Mouse (Mus musculus) E14TG2a.4 (cell line): ENCODE measurements at regions not wholly inside any gene's neighbourhood (a gene's known extent, or its start where the extent isn't known, plus 50 kb on each side); places are given as distances from the start of the nearest gene placed in this dataset.
A peak's percentile ranks its signal among the peaks of the same experiment; 100 is the strongest.

Experiments used
- H3K27me3 ChIP-seq: 2 replicates; pipeline ENCODE4 v1.6.1; 2014; ENCODE audit warnings: low read length, control low read depth; ENCODE audit not compliant: insufficient read depth
- H3K36me3 ChIP-seq: 2 replicates; pipeline ENCODE4 v1.6.1; 2014; ENCODE audit warnings: low read length, control low read depth; ENCODE audit not compliant: insufficient read depth
- H3K4me1 ChIP-seq: replicated peaks from 2 replicates; pipeline ENCODE4 v1.6.1; 2014; ENCODE audit warnings: low read depth, low read length, control low read depth
- H3K4me3 ChIP-seq: replicated peaks from 2 replicates; pipeline ENCODE4 v1.5.1; 2014; ENCODE audit warnings: mild to moderate bottlenecking, low read length
- H3K9me3 ChIP-seq: 2 replicates; pipeline ENCODE4 v1.6.1; 2014; ENCODE audit warnings: low read length, control low read depth
- CTCF ChIP-seq: conservative IDR thresholded peaks from 2 replicates; pipeline ENCODE4 v1.5.1; 2014; ENCODE audit warnings: low read length
- NANOG ChIP-seq: IDR thresholded peaks from 2 replicates; pipeline ENCODE4 v1.6.1; 2014; ENCODE audit warnings: borderline replicate concordance, low read length, mixed read lengths
- POU5F1 ChIP-seq: IDR thresholded peaks from 2 replicates; pipeline ENCODE4 v1.6.1; 2014; ENCODE audit warnings: low read length, borderline replicate concordance

DNA sequence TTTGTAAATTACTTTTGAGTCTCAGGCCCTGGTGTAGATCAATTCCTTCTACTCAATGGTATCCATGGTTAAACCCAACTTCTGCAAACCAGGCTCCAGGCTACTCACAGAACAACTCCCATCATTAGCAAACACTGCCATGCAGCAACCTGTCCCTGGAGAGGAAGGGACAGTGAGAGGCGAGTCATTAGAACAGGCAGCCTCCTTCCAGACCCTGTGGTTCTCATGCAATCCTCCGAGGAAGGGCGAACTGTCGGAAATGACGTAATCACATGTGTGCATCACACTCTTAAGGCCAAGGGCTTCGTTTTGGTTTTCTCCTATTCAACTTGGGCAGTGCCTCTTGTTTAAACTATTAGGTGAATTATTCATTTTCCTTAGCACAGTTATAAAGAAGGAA lies 152.2 kb upstream of the Rfx3 start:
- H3K36me3 ChIP-seq, result no peaks in the 10 kb centered on the region
- H3K4me1 ChIP-seq, result 0 out of 2 replicates have a peak, but pooled peaks cover 2% of the 10 kb centered on the region
- no peak for TF ChIP-seq POU5F1
- no peak for TF ChIP-seq NANOG
- TF ChIP-seq CTCF, result no peak
- no peak overlapping the region for H3K4me3 ChIP-seq
- no peaks in the 10 kb centered on the region for H3K27me3 ChIP-seq
- H3K9me3 ChIP-seq, result no peaks in the 10 kb centered on the region

DNA sequence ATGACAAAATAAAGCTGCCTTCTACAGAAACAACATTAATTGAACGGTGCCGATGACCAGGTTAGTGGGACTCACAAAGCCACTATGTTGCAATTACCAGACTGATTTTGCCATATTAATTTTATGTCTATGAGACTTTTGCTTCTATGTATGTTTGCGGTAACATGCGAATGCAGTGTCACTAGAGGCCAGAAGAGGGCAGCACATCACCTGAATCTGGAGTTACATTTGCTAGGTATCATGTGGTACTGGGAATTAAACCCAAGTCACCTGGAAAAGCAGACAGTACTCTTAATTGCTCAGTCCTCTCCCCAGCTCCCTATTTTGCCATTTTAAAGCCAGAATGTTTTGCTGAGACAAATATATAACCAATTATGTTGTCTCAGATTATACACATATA lies 149.6 kb upstream of the Rfx3 start:
- H3K9me3 ChIP-seq, result no peaks in the 10 kb centered on the region
- no peaks in the 10 kb centered on the region for H3K27me3 ChIP-seq
- TF ChIP-seq CTCF (peak; percentile 62), NANOG (no peak)
- H3K4me3 ChIP-seq, result no peak overlapping the region
- H3K4me1 ChIP-seq, result 0 out of 2 replicates have a peak, but pooled peaks cover under 1% of the 10 kb centered on the region
- H3K36me3 ChIP-seq, result no peaks in the 10 kb centered on the region

DNA sequence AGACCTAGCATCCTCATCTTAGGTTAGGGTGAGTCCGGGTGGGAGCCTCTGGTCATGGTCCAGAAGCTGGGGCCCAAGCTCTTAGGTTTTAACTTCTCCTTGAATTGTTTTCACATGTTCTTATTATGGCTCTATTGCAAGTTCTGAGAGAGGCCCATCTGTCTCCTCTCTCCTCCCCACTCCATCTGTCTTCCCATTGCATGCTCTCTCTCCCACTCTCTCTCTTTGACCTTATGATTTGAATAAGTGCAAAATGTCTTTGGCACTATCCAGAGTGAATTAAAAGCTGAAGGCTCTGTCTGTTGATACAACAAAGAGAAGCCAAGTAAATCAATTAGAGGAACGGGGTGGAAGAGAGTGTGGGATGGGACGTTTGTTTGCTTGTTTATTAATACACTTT lies 146.2 kb upstream of the Rfx3 start:
- no peaks in the 10 kb centered on the region for H3K9me3 ChIP-seq
- no peak for TF ChIP-seq CTCF
- no peak for TF ChIP-seq POU5F1
- no peak for TF ChIP-seq NANOG
- no peaks in the 10 kb centered on the region for H3K4me1 ChIP-seq

GRCm38 (mm10) chr19:28137581-28137980 lies 126.6 kb upstream of the Rfx3 start:
- TF ChIP-seq CTCF (no peak), POU5F1 (no peak), NANOG (no peak)
- no peaks in the 10 kb centered on the region for H3K9me3 ChIP-seq
- no peaks in the 10 kb centered on the region for H3K36me3 ChIP-seq
- H3K4me1 ChIP-seq, result peaks cover 24% of the 10 kb centered on the region
- H3K4me3 ChIP-seq, result no peak overlapping the region
- no peaks in the 10 kb centered on the region for H3K27me3 ChIP-seq

More for the DNA sequence above, 146.2 kb upstream of the Rfx3 start:
- H3K4me3 ChIP-seq, result no peak overlapping the region
- no peaks in the 10 kb centered on the region for H3K27me3 ChIP-seq
- no peaks in the 10 kb centered on the region for H3K36me3 ChIP-seq

DNA sequence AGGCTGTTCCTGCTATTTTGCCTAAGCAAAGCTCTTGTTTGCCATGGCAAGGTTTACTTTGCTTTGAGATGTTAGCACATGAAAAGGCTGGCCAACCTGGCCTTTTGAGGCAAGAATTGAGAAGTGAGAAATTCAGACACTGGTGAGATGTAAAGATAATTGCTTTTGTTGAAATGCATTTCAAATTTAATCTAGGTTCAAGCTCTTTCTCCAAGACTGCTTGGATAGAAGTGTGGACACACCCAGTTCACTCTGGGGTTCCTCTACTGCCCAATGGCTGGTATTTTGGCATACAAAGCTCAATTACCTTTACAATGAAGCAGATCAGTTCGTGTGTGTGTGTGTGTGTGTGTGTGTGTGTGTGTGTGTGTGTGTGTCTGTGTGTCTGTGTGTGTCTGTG lies 123.8 kb upstream of the Rfx3 start:
- TF ChIP-seq NANOG (peak; percentile 4; the same call in 1 of the 2 replicates), CTCF (no peak)
- Histone ChIP-seq H3K36me3 (no peaks in the 10 kb centered on the region), H3K4me3 (no peak overlapping the region), H3K9me3 (no peaks in the 10 kb centered on the region), H3K27me3 (no peaks in the 10 kb centered on the region), H3K4me1 (peaks cover 44% of the 10 kb centered on the region)

GRCm38 (mm10) chr19:28111263-28112180 lies 100.6 kb upstream of the Rfx3 start:
- TF ChIP-seq NANOG (no peak), CTCF (no peak), POU5F1 (no peak)
- Histone ChIP-seq H3K36me3 (no peaks in the 10 kb centered on the region), H3K9me3 (no peaks in the 10 kb centered on the region)

GRCm38 (mm10) chr19:28095620-28096019 lies 84.7 kb upstream of the Rfx3 start:
- TF ChIP-seq NANOG (no peak), POU5F1 (no peak), CTCF (no peak)

More at GRCm38 (mm10) chr19:28111263-28112180, 100.6 kb upstream of the Rfx3 start:
- H3K4me1 ChIP-seq, result peaks cover 16% of the 10 kb centered on the region
- no peaks in the 10 kb centered on the region for H3K27me3 ChIP-seq
- H3K4me3 ChIP-seq, result no peak overlapping the region

DNA sequence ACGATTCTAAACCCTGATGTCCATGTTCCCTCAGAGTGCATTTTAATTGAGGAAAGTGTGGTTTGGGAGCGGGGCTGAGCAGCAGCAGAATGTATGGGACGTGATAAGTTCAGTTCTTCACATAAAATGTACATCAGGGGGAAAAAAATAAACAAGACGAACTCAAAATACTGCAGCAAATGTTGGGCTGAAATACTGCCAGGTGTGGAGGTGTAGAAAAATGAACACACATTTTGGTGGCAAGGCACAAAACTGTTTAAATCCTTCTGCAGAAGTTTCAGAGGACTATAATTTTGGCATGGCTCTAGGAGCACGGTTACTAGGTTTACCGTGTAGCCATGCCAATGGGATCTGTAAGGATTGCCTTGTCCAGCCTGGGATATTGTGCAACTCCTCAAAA lies 81.3 kb upstream of the Rfx3 start:
- TF ChIP-seq NANOG (no peak), CTCF (no peak), POU5F1 (no peak)

More at GRCm38 (mm10) chr19:28095620-28096019, 84.7 kb upstream of the Rfx3 start:
- Histone ChIP-seq H3K9me3 (no peaks in the 10 kb centered on the region), H3K27me3 (no peaks in the 10 kb centered on the region), H3K4me1 (peaks cover 3% of the 10 kb centered on the region; the same call in 1 of the 2 replicates), H3K36me3 (no peaks in the 10 kb centered on the region), H3K4me3 (no peak overlapping the region)

More for the DNA sequence above, 81.3 kb upstream of the Rfx3 start:
- no peaks in the 10 kb centered on the region for H3K9me3 ChIP-seq
- no peaks in the 10 kb centered on the region for H3K27me3 ChIP-seq
- H3K36me3 ChIP-seq, result no peaks in the 10 kb centered on the region
- H3K4me1 ChIP-seq, result peaks cover 9% of the 10 kb centered on the region; the same call in 1 of the 2 replicates
- no peak overlapping the region for H3K4me3 ChIP-seq
